Mouse (Mus musculus): ENCODE measurements at regions not wholly inside any gene's neighbourhood (a gene's known extent, or its start where the extent isn't known, plus 50 kb on each side); places are given as distances from the start of the nearest gene placed in this dataset.

- no peak for TF ChIP-seq CTCF (IDR thresholded peaks at IDR 0.05; ENCODE audit: control insufficient read depth, insufficient read depth, insufficient read length)
- TF ChIP-seq MAX (IDR thresholded peaks at IDR 0.05) = no peak
Observed at GRCm38 (mm10) chr9:46851753-46852152, 146.8 kb upstream of the Gm4791 start.
